Mouse (Mus musculus) cerebellum, adult 9-10 months (tissue): ENCODE measurements at regions not wholly inside any gene's neighbourhood (a gene's known extent, or its start where the extent isn't known, plus 50 kb on each side); places are given as distances from the start of the nearest gene placed in this dataset.
"Not testable (repeated sequence)": the region's sequence is repeated elsewhere in the genome, so short reads cannot be mapped to it uniquely, and the experiment has no call there.

ENCODE experiments used
- DNase-seq: peaks from one replicate; pipeline ENCODE4 v3.0.0; 2022

- no peak for DNase-seq
Measured at GRCm38 (mm10) chr6:61042667-61043523, 118.1 kb downstream of the Mmrn1 start.

GRCm38 (mm10) chr6:61043524-61044450, 119.0 kb downstream of the Mmrn1 start:
- no peak for DNase-seq

- DNase-seq, result not testable (repeated sequence)
Measured at GRCm38 (mm10) chr6:61047667-61048066, 122.9 kb downstream of the Mmrn1 start.

DNA sequence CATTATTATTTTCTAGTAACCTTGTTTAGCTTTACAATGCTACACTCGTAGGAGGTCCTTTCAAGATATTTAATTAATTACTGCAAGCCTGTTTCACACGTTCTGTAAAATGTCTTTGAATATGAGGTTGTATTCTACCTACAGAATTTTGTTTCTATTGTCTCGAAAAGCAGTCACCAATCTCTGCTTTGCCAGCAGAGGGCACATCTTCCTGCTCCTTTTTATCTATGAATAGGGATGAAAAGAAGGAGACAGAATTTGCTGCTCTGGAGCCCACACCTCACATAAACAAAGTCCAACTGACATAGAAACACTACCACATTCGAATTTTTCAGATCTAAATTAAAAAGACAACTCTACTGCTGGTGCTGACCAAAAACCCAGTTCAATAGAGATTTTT, 117.0 kb upstream of the Ccser1 start:
- peak; percentile 32 for DNase-seq

GRCm38 (mm10) chr6:61065769-61066168, 114.4 kb upstream of the Ccser1 start:
- no peak for DNase-seq

GRCm38 (mm10) chr6:61066501-61067282, 113.4 kb upstream of the Ccser1 start:
- no peak for DNase-seq

GRCm38 (mm10) chr6:61067355-61068116, 112.6 kb upstream of the Ccser1 start:
- DNase-seq, result no peak

DNA sequence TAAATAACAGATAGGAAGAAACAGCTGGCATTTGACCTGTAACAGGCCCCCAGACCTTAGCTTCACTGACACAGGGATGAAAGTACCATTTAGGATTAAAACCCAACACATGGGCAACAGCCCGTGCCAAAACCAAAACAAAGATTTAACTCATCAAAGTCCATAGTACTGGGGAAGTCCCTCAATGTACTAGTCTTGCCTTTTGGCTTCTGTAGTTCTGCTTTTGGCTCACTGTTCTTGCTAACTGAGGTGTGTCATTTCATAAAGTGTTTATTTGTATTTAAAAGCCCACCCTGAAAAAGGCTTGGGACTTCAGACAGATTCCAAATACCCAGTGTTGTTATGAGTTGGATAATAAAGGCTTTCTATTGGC, 112.0 kb upstream of the Ccser1 start:
- no peak for DNase-seq

DNA sequence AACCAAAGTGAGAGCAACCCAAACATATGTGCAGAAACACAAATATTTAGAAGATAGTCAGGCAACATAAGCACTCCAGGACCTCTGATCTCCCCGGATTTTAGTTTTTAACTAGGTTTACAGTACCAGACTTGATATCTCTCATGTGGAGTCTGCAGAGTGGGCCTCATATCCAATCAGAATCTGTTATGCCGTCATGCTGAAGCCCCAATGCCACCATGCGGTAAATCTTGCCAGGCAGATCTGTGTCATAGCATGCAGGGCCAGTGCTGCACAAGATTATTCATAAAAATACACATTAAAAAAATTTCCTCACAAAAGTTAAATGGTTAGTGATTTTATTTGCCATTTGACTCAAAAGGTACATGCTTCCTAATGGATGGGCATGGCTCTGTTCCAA, 106.9 kb upstream of the Ccser1 start:
- DNase-seq, result no peak

- DNase-seq, result peak; percentile 49
Measured at GRCm38 (mm10) chr6:61073794-61074193, 106.3 kb upstream of the Ccser1 start.

GRCm38 (mm10) chr6:61074700-61075099, 105.4 kb upstream of the Ccser1 start:
- DNase-seq, result no peak

DNA sequence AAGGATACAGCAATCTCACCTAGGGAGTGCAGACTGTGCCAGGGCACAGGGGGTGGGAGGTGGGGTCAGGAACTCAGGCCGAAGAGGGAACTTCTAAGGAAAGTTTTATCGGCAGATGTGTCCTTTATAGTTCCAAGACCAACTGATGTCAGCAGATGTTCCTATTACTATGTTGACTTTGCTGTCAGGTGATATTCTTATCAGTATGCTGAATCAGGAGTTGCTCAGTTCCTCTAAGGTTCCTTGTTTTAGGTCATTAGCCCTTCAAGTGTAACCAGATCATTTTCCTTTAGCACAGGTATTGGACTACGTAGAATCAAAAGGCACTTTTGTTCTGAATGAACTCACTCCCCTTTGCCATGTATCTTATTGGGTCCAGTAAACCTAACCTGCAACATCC, 101.6 kb upstream of the Ccser1 start:
- no peak for DNase-seq

DNA sequence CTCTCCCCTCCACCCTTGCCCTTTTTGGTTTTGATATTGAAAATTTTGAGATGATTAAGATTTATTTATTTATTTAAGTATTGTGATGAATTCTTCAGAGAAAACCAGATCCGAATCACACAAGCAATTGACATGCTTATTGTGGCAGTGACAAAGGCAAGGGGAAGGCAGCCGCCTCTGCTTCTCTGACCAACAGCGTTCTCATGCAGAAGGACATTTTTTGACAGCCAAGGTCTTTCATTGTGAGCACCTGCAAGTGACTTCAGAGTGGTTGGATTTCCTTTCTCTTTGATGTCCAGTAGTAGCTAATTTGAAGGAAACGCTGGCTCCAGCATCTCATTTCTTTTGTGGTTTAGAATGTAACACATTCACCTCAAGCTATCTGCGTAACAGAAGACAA, 99.5 kb upstream of the Ccser1 start:
- no peak for DNase-seq

GRCm38 (mm10) chr6:61083346-61083745, 96.8 kb upstream of the Ccser1 start:
- DNase-seq, result no peak

GRCm38 (mm10) chr6:61099348-61099981, 80.7 kb upstream of the Ccser1 start:
- DNase-seq, result no peak

- no peak for DNase-seq
Measured at GRCm38 (mm10) chr6:61099982-61100365, 80.2 kb upstream of the Ccser1 start.

- no peak for DNase-seq
Measured at GRCm38 (mm10) chr6:61101972-61102371, 78.2 kb upstream of the Ccser1 start.

DNA sequence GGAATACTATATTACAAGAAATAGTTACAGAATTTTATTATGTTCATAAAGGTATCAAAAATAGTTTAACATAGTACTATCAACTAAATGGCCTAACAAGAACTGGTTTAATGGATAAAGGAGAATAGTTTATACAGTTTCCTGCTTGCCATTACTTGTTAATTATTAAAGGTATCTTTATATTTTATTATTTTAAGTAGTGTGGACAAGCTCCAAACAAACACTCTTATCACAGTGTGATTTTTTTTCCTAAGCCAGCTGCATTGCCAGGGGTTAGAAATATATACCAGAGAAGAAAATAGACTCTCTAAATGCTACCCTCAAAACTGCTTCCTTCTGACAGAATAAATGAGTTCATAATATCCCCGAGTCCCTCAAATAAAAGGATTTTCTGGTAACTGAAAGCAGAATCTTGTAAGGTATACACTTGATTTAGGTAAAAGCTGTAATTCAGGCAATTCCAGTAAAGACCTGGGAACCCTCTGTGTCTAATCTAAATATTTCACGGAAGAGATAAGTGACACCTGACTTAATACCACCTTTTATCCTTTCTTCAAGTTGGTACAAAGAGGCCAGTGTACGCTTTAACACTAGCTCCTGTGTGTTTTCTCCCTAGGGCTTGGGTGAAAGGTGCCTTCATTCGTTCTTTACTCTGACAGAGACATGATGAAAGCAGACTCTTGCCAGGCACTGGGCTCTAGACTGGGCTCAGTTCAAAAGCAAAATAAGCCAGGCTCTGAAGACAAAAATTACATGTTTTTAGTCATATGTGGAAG, 76.5 kb upstream of the Ccser1 start:
- DNase-seq, result no peak

DNA sequence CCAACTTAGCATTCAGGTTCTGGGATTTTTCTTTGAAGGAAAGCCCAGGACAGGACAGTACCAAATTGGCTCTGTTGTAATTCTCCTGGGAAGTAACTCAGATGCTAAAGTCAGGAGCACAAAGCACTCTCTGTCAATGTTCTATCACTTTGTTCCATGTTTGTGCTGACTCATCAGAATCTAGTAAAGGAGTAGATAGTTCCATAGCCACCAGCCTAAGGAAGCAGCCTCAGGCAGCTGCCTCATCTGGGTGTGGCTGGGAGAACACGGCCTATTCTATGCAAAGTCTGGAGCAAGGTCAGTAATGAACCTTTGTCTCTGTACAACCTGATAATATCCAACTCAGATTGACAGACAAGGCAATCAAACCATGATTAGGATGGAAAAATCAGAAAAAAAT, 64.9 kb upstream of the Ccser1 start:
- DNase-seq, result no peak

- DNase-seq, result no peak
Measured at GRCm38 (mm10) chr6:61119590-61119989, 60.5 kb upstream of the Ccser1 start.

- no peak for DNase-seq
Measured at GRCm38 (mm10) chr6:61125431-61125830, 54.7 kb upstream of the Ccser1 start.
